Mouse (Mus musculus) induced T-regulatory cell, adult 2 months (primary cell): ENCODE results near the gene Stk32c.

Source experiments
- DNase-seq: peaks from one replicate; pipeline ENCODE4 v3.0.0-alpha.2; 2012; ENCODE audit warnings: low read depth

The Stk32c gene

DNA sequence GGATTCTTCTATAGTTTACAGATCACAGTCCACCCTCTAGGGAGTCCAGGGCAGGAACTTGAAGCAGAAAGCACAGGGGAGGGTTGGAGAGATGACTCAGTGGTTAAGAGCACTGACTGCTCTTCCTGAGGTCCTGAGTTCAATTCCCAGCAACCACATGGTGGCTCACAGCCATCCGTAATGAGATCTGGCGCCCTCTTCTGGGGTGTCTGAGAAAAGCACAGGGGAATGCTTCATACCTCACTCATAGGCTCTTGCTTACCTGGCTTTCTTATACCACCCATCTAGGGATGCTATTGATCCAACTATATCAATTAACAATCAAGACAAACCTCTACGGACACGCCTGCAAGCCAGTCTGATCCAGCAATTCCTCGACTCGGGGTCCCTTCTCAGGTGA lies 21.5 kb downstream of the Stk32c start:
- DNase-seq: no peak

DNA sequence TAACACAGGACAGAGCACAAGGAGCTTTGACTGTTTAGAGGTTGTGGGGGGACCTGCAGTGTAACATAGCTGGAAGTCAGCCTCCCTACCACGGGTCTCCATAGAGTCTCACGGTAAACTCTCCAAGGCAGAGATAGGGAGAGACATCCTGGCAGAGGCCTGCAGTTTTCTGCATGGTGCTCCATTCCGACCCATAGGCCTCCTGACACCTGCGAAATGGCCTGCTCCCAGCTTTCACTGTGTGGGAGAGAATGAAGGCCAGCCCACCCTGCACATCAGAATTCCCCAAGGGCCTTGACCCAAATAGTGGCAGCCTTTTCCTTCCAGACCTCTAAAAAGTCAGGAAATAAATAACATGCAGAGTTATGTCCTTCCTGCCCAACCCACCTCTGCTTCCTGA lies 22.5 kb downstream of the Stk32c start:
- DNase-seq: no peak

DNA sequence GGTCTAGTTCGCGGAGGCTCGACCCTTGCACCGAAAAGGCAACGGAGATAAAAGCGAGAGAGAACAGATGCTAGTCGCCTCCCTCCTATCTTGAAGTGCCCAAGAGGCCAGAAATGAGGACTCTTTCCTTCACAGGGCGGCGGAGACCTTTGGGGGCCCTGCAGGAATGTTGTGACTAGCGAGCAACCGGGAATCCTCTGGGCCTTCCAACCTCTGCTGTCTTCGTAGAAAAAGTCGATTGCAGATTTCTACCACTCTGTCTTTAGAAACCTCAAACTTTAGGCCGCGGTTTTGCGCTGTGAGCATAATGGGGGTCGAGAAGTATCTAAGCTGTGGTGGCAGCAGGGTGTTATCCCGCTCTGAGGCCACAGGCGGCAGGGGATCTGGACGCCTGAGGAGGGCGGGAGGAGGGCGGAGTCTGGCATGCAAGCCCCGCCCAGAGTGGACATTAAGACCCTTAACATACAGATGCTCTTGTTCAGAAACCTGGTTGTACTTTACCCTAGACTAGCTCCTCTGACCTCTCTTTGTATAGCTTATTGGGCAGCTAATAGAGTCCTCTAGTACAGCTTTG lies 24.4 kb downstream of the Stk32c start:
- DNase-seq: peak; percentile 50

- DNase-seq: peak; percentile 73
Observed at GRCm38 (mm10) chr7:139187771-139188633, 25.1 kb downstream of the Stk32c start.

DNA sequence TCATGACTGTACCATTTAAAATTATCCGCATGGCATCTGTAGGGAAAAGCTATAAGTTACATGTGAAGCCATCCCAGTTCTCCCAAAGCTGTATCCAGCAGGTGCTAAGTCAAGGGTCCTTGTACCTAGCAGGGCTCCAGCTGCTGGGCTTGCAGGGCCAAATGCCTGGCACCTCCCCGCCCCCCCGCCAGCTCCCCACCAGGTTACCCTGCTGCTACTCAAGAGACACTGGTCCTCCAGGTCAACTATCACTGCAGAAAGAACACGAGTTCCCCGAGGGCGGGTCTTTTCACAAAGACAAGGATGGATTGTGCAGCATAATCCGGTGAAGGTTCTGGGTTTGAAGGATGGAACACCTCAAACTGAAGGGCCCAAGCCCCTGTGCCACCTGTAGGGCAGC lies 25.8 kb downstream of the Stk32c start:
- DNase-seq: no peak

- no peak for DNase-seq
Observed at GRCm38 (mm10) chr7:139186436-139186835, 26.7 kb downstream of the Stk32c start.

- no peak for DNase-seq
Observed at GRCm38 (mm10) chr7:139185971-139186370, 27.1 kb downstream of the Stk32c start.

GRCm38 (mm10) chr7:139184846-139185245 lies 28.3 kb downstream of the Stk32c start:
- DNase-seq: no peak

- DNase-seq: no peak
Observed at GRCm38 (mm10) chr7:139184396-139184795, 28.7 kb downstream of the Stk32c start.

GRCm38 (mm10) chr7:139180058-139180457 lies 33.0 kb downstream of the Stk32c start:
- no peak for DNase-seq

- DNase-seq: no peak
Observed at GRCm38 (mm10) chr7:139179299-139179698, 33.8 kb downstream of the Stk32c start.

- DNase-seq: peak; percentile 27
Observed at GRCm38 (mm10) chr7:139169143-139169542, 44.0 kb downstream of the Stk32c start.

GRCm38 (mm10) chr7:139164410-139164809 lies 48.7 kb downstream of the Stk32c start:
- DNase-seq: no peak

DNA sequence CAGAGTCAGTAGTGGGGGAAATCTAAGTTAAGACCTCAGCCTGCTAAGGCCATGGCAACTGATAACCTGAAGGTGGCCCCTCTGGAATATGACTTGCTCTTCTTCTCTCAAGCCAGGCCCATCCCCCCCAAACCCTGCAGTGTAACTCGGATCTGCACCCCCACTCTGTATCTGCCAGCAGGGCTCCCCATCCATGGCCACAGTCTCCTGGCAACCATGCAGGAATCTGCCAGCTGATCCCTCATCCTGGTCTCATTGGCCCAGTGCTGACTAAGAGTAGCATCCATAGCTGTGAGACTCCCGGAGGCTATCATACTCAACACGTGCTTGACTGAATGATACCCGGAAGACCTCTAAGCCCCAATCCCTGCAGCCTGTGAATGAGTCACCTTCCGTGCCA lies 54.2 kb downstream of the Stk32c start:
- DNase-seq: no peak

- no peak for DNase-seq
Observed at GRCm38 (mm10) chr7:139158549-139158948, 54.6 kb downstream of the Stk32c start.

DNA sequence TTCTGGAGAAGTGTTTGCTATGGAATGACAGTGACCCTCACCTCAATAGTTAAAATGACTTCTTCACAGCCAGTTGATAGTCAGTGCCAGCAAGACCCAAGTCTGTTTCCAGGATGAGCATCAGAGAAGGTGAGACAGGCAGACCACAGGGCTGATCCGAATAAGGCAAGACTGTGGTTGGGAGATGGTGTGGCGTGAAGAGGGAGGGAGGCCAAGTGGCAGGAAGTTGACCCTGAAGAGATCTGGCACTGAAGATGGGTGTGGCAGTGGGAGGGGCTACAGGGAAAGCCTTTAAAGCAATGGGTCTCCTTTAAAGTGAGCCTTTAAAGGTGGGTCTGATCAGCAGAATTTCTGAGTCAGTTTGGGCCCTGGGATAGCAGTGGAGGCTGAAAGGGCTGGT lies 55.6 kb downstream of the Stk32c start:
- DNase-seq: peak; percentile 67

- DNase-seq: peak; percentile 65
Observed at GRCm38 (mm10) chr7:139156341-139157058, 56.6 kb downstream of the Stk32c start.

GRCm38 (mm10) chr7:139152927-139153326 lies 60.2 kb downstream of the Stk32c start:
- DNase-seq: peak; percentile 55

DNA sequence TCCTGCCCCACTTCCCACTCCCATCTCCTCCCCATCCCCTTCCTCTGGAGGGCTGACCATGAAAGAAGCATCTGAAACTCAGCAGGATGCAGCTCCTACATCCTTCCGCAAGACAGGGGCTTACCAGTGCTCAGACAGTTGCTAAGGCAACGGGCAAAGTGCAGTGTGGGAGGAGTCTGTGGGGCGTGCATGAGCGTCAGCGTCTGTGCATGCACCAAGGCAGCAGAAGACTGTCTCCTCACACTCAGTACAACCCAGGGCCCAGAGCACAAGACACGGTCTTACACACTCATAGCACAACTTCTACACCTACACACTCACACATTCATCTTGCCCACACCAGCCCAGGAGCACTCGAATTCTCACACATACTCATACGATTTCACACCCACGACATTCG lies 62.0 kb downstream of the Stk32c start:
- peak; percentile 85 for DNase-seq

GRCm38 (mm10) chr7:139149373-139149772 lies 63.7 kb downstream of the Stk32c start:
- no peak for DNase-seq

DNA sequence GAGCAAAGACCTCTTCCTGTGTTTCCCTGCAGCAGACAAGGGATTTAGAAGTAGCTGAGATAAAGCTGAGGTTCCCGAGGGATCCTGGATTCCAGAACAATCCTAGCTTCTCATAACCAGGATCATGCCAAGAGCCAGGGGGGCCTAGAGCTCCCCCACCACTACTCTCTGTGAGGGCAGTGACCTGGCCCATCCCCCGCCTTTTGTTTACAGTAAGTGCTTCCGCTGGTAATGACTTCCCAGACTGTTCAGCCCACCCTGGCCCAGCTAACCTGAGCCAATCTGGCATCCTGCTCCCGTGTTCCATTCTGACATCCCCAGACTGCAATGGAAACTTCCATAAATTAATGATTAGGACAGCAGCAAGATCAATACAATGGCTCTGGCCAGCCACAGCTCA lies 65.7 kb downstream of the Stk32c start:
- no peak for DNase-seq

GRCm38 (mm10) chr7:139145891-139146290 lies 67.2 kb downstream of the Stk32c start:
- DNase-seq: no peak

- DNase-seq: no peak
Observed at GRCm38 (mm10) chr7:139143785-139144184, 69.3 kb downstream of the Stk32c start.
